Mouse (Mus musculus): ENCODE data around the gene Pak1. TPM values are rescaled to one million over a fixed set of nuclear protein-coding genes. Genes with fewer than 3 reads are reported as not detected.
A peak's percentile ranks its signal among the peaks of the same experiment; 100 is the strongest.

Pak1 gene
- total RNA-seq, 2 experiments from 2014 or later: 0.91 to 1.8 TPM

- DNase-seq: no peak
Measured at GRCm38 (mm10) chr7:97777191-97777590, 11.2 kb upstream of the Pak1 start.

DNA sequence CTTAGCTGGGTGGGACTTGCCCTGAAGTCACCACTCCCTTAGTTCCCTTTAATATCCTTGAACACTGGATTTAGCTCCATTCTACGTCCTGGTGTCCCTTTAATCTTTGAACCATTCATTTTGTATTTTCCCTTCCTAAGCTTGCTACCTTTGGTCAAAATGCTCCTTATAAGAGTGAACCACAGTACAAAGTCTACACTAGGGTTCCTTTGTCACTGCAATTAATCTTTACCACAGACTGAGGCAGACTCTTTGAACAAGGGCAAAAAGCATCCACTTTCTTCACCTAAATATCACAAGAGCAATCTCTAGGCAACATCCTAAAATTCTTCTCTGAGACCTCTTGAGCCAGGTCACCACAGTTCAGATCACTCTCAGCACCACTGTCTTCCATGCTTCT lies 8.1 kb upstream of the Pak1 start:
- DNase-seq: no peak

- no peak for DNase-seq
Measured at GRCm38 (mm10) chr7:97780815-97781214, 7.5 kb upstream of the Pak1 start.

DNA sequence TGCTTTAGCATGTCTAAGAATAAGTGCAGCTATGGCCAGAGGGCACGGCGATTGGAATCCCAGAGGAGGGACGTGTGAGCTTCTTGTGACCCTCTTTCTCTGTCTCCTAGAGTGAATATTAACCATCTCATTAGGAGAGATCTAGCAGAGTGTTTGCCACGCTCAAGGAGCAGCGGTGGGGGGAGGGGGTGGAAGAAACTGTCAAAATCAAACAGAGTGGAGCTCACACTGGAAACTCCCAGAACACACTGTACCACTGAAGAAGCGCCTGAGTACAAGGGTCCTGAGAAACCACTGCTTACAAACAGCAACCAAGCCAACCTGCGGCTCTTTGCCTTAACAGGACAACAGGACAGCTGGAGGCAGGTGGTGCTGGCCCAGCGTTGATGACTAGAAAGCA lies 6.8 kb upstream of the Pak1 start:
- no peak for DNase-seq

DNA sequence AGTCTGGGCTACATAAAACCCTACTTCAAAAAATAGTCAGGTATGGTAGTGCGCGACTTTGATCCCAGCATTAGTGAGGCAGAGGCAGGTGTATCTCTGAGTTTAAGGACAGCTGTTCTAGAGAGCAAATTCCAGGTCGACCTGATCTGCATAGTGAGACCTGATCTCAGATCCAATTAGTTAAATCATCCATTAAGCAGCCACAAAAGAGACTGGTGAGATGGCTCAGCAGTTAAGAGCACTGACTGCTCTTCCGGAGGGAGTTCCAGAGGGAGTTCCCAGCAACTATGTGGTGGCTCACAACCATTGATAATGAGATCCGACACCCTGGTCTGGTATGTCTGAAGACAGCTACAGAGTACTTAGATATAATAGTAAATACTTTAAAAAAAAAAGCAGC lies 4.8 kb upstream of the Pak1 start:
- DNase-seq: no peak

DNA sequence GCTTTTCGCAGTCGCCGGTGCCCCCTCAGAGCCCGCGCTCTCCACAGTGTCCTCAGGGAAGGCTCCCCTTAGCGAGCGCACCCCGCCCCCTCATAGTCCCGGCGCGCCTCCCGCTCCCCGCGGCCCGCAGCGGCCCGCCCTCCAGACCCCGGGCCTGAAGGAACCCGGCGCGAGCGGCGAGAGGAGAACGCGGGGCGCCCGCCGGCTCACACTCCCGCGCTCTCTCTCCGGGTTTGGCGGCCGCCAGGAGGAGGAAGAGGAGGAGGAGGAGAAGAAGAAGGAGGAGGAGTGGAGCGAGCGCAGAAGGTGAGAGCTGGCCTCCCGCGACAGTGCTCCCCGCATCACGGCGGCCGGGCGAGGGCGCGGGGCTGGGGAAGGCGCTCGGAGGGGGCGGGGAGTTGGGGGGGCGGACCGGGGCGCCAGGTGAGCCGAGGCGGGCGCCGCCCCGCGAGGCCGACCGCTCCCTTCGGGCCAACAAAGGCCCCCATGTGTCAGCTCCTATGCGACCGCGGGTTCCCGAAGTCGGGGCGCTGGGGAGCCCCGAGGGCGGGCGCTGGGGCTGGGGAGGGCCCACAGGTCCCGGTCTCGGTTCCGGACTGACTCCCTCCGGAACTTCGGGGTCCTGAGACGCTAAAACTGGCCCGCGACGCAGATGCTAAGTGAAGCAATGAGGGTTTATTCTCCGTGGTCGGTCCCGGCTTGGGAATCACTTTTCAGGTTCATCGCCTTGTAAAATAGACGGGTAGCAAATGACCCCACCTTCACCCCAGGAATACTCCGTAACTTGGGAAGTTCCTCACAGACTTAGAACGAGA lies 535 bp downstream of the Pak1 start:
- DNase-seq: no peak

DNA sequence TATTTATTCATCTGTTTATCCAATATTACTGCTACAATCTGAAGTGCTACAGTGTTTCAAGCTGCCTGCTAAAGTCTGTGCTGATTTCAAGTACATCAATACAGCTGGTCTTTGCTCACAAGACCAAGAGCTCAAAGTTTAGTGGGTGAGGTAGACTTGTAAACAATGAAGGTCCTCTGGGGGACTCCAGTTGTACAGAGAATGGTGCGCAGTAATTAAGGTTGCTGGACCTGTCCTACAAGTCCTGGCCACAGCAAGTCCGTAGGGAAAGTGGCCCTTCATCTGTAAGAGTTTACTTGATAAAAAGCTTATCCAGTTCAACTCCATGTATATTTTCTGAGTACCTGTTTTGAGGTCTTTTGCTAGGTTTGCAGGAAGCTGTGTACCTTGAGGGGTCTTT lies 1.9 kb downstream of the Pak1 start:
- DNase-seq: no peak

DNA sequence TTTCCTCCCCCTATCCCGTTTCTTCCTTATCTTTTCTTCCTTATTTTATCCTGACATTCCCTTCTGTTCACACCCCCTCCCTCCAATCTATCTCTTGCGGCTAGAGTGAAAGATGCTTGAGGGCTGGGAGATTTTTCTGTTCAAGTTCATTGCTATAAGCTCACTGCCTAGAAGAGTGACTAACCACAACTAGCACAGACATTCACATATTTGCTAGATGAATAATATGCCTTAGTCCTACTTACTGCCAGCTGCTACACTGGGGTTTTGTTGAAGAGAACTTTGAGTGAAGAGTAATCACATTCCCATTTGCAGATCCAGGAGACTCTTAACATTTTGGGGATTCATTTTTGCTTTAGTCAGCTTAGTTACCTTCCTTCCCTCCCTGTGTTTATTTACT lies 4.0 kb downstream of the Pak1 start:
- DNase-seq: no peak

GRCm38 (mm10) chr7:97803116-97803515 lies 14.8 kb downstream of the Pak1 start:
- no peak for DNase-seq

- DNase-seq: no peak
Measured at GRCm38 (mm10) chr7:97804245-97805066, 16.1 kb downstream of the Pak1 start.

GRCm38 (mm10) chr7:97805067-97805365 lies 16.7 kb downstream of the Pak1 start:
- DNase-seq: no peak

DNA sequence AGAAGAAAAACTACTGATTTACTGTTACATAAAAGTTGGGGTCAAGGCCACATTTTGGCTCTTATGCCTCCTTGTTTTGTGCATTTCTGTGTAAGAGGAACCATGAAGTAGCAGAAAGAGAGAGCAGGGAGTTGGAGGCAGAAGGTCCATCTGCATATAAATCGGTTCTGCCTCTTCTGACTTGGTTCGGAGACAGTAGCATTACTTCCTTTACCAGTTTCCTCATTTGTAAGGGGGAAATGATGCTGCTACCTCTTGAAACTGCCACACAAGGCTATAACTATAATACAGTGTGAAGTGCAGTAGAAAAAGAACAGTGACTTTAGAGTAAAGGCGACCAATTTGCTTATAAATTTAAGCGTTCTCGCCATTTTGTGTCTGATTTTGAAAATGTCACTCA lies 21.0 kb downstream of the Pak1 start:
- no peak for DNase-seq

GRCm38 (mm10) chr7:97821875-97822274 lies 33.5 kb downstream of the Pak1 start:
- no peak for DNase-seq

GRCm38 (mm10) chr7:97829091-97829490 lies 40.8 kb downstream of the Pak1 start:
- no peak for DNase-seq

- no peak for DNase-seq
Measured at GRCm38 (mm10) chr7:97830739-97831138, 42.4 kb downstream of the Pak1 start.

DNA sequence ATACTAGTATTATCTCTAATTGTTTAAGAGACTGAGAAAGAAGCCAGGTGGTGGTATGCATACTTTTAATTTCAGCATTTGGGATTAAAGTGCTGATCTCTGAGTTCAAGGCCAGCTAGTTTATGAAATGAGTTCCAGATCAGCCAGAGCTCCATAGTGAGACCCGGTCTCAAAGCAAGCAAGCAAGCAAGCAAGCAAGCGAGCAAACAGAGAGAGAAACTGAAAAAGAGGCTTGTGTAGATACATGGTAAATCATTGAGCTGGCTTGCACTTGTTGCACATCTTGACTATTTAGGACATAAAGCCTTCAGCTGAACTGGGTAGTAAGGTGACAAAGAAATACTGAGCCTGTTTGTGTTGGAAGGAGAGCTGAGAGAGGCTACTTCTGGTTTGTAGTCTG lies 44.6 kb downstream of the Pak1 start:
- DNase-seq: no peak

DNA sequence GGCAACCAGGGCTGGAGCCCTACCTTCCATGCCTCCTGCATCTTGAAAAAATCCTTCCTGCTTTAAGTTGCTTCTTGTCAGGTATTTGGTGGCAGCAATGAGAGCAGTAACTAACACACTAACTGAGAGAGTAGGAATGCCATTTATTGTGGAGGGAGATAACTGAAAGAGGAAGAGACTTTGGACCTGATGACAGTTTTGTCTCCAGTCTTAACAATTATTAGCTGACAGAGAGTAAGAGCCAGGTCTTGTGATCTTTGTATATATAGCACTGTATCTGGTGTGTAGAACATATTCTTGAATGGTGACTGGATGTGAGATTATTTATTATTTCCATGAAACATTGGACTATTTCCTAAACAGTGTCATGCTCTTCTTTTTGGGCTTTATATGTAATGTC lies 50.2 kb downstream of the Pak1 start:
- DNase-seq: no peak

- DNase-seq: no peak
Measured at GRCm38 (mm10) chr7:97841311-97841710, 53.0 kb downstream of the Pak1 start.

DNA sequence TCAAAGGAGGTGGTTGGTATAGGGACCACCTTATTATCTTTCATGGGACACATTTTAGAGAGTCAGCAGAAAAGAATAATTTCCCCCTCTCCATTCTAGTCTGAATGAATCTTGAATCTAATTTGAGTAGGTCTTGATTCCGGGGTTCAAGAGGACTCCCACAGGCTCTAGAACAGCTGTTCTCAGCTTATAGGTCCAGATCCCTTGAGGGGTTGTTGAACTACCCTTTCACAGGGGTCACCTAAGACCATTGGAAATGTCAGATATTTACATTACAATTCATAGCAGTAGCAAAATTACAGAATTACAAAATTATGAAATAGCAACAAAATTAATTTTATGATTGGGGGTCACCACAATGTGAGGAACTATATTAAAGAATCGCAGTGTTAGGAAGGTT lies 54.0 kb downstream of the Pak1 start:
- no peak for DNase-seq

DNA sequence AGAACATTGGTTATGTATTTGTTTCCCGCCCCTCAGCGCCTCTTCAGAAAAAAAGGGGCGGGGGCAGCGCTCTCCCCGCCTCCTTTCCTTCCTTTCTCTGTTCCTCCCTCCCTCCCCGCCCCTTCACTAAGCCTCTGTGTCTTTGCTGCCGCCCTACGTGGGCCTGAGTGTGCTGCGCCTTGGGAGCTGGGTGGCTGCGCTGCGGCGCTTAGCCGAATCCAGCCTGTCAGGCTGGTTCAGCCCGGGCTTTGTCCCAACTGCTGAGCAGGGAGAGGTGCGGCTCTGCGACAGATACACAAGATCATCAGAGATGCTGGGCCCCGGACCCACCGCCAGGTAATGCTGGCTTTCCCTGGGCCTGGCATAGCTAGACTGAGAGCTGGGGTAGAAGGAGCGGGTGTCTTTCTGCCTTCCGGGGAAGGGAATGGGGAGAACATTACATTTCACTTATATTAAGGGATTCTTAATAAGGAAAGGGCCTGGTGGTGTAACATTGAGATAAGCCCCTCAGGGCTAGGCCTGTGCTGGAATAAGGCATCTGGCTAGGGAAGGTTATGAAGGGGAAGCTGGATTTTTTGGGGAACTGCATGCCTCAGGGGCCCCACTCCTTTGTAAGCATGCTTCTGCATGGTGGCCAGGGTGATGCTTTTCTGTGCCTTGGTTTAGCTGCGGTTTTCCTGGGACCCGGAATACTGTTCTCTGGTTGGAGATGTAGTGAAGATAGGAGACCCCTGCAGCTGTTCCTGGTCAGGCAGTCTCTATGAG lies 54.6 kb downstream of the Pak1 start:
- peak; percentile 51 for DNase-seq

DNA sequence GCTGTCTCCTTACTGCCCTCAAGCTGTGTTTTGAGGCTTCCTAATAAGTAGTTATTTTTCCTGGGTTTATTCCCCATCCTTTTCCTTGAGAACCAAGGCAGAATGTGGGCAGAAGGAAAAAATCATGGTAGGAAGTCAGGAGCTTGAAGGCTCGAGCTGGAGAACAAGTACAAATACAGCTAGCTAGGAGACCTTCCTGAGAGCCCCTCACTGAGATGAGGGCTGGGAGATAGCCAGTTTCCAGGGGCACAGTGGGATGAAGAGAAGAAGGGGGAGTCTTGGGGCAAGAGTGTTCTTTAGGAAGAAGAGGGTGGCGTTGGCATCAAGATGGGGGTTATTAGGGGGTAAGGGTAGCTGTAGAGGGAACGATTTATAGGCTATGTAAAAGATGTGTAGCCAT lies 56.1 kb downstream of the Pak1 start:
- DNase-seq: no peak

- DNase-seq: no peak
Measured at GRCm38 (mm10) chr7:97845546-97845945, 57.2 kb downstream of the Pak1 start.

DNA sequence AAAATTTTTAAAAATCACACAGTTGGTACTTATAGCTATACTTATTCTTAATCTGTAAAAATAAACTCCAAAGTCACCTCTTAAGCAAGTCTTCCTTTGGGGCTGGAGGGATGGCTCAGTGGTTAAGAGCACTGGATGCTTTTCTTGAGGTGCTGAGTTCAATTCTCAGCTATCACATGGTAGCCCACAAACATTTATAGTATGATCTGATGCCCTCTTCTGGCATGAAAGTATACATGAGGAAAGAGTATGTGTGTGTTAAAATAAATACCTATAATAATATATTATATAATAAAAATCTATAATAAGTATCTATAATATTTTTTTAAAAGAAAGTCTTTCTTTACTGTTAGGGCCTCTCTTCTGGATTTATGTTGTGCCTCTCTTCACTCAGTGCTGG lies 58.2 kb downstream of the Pak1 start:
- DNase-seq: no peak

Measured in heart, postnatal 4 days (tissue).